Mouse (Mus musculus): ENCODE measurements at regions not wholly inside any gene's neighbourhood (a gene's known extent, or its start where the extent isn't known, plus 50 kb on each side); places are given as distances from the start of the nearest gene placed in this dataset.

- TF ChIP-seq CTCF (IDR thresholded peaks at IDR 0.05; ENCODE audit: low read depth) = no peak
- no peak overlapping the region for H3K4me2 ChIP-seq (ENCODE audit: low read depth, low read length)
- no peak overlapping the region for H3K27ac ChIP-seq
- no peak overlapping the region for H3K9ac ChIP-seq (replicated peaks; ENCODE audit: low read length)
- H3K4me3 ChIP-seq (ENCODE audit: low read length) = no peak overlapping the region
- H3K9me3 ChIP-seq (ENCODE audit: low read length) = no peaks in the 10 kb centered on the region
- WGBS = 63% methylated on average over 4 of the region's 4 CpGs
- H3K27me3 ChIP-seq (ENCODE audit: insufficient read depth, low read length) = no peaks in the 10 kb centered on the region
- no peaks in the 10 kb centered on the region for H3K4me1 ChIP-seq (ENCODE audit: insufficient read depth, low read length)
- ATAC-seq (no peak), DNase-seq (ENCODE audit: low spot score) (no peak)
- H3K36me3 ChIP-seq (ENCODE audit: insufficient read depth, low read length) = no peaks in the 10 kb centered on the region
Observed at GRCm38 (mm10) chr13:94619511-94619910, 169.2 kb upstream of the Tbca start.

GRCm38 (mm10) chr13:94630055-94630454 is 158.7 kb upstream of the Tbca start:
- no peak for TF ChIP-seq CTCF (IDR thresholded peaks at IDR 0.05; ENCODE audit: low read depth)
- WGBS = 69% methylated on average over 1 of the region's 1 CpGs
- Histone ChIP-seq H3K4me2 (ENCODE audit: low read depth, low read length) (no peak overlapping the region), H3K27me3 (ENCODE audit: insufficient read depth, low read length) (no peaks in the 10 kb centered on the region; the same call in 1 of the 2 replicates), H3K36me3 (ENCODE audit: insufficient read depth, low read length) (no peaks in the 10 kb centered on the region), H3K4me3 (ENCODE audit: low read length) (no peak overlapping the region), H3K27ac (no peak overlapping the region), H3K4me1 (ENCODE audit: insufficient read depth, low read length) (no peaks in the 10 kb centered on the region), H3K9me3 (ENCODE audit: low read length) (no peaks in the 10 kb centered on the region), H3K9ac (replicated peaks; ENCODE audit: low read length) (no peak overlapping the region)
- no peak for DNase-seq (ENCODE audit: low spot score)
- ATAC-seq = no peak

DNA sequence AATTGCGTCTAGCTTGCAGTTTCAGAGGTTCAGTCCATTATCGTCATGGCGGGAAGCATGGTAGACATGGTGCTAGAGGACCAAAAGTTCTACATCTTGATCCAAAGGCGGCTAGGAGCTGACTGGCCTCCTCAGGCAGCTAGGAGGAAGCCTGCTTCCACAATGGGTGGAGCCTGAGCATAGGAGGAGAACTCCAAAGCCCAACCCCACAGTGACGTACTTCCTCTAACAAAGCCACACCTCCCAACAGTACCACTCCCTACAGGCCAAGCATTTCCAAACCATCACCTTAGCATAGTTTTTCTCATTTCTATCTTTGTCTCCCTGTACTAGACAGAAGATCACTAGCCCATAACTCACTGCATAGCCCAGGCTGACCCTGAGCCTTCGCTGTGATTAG is 158.0 kb upstream of the Tbca start:
- no peak overlapping the region for H3K4me3 ChIP-seq (ENCODE audit: low read length)
- H3K9ac ChIP-seq (replicated peaks; ENCODE audit: low read length) = no peak overlapping the region
- H3K4me1 ChIP-seq (ENCODE audit: insufficient read depth, low read length) = no peaks in the 10 kb centered on the region
- ATAC-seq = no peak
- no peak for TF ChIP-seq CTCF (IDR thresholded peaks at IDR 0.05; ENCODE audit: low read depth)
- H3K27me3 ChIP-seq (ENCODE audit: insufficient read depth, low read length) = no peaks in the 10 kb centered on the region; the same call in 1 of the 2 replicates
- DNase-seq (ENCODE audit: low spot score) = no peak
- no peaks in the 10 kb centered on the region for H3K9me3 ChIP-seq (ENCODE audit: low read length)
- H3K4me2 ChIP-seq (ENCODE audit: low read depth, low read length) = no peak overlapping the region
- WGBS = 90% methylated on average over 6 of the region's 6 CpGs
- no peaks in the 10 kb centered on the region for H3K36me3 ChIP-seq (ENCODE audit: insufficient read depth, low read length)
- H3K27ac ChIP-seq = no peak overlapping the region

- Histone ChIP-seq H3K27ac (no peak overlapping the region), H3K4me1 (ENCODE audit: insufficient read depth, low read length) (no peaks in the 10 kb centered on the region), H3K4me2 (ENCODE audit: low read depth, low read length) (no peak overlapping the region), H3K4me3 (ENCODE audit: low read length) (no peak overlapping the region), H3K27me3 (ENCODE audit: insufficient read depth, low read length) (no peaks in the 10 kb centered on the region), H3K9me3 (ENCODE audit: low read length) (no peaks in the 10 kb centered on the region), H3K36me3 (ENCODE audit: insufficient read depth, low read length) (no peaks in the 10 kb centered on the region), H3K9ac (replicated peaks; ENCODE audit: low read length) (no peak overlapping the region)
- no peak for ATAC-seq
- no peak for DNase-seq (ENCODE audit: low spot score)
- TF ChIP-seq CTCF (IDR thresholded peaks at IDR 0.05; ENCODE audit: low read depth) = no peak
- 56% methylated on average over 5 of the region's 5 CpGs for WGBS
Observed at GRCm38 (mm10) chr13:94632730-94633129, 156.0 kb upstream of the Tbca start.

- DNase-seq (ENCODE audit: low spot score) (no peak), ATAC-seq (no peak)
- Histone ChIP-seq H3K27ac (no peak overlapping the region), H3K9me3 (ENCODE audit: low read length) (no peaks in the 10 kb centered on the region), H3K4me3 (ENCODE audit: low read length) (no peak overlapping the region), H3K9ac (replicated peaks; ENCODE audit: low read length) (no peak overlapping the region), H3K36me3 (ENCODE audit: insufficient read depth, low read length) (no peaks in the 10 kb centered on the region), H3K4me1 (ENCODE audit: insufficient read depth, low read length) (no peaks in the 10 kb centered on the region), H3K4me2 (ENCODE audit: low read depth, low read length) (no peak overlapping the region), H3K27me3 (ENCODE audit: insufficient read depth, low read length) (no peaks in the 10 kb centered on the region)
- 84% methylated on average over 5 of the region's 5 CpGs for WGBS
- no peak for TF ChIP-seq CTCF (IDR thresholded peaks at IDR 0.05; ENCODE audit: low read depth)
Observed at GRCm38 (mm10) chr13:94640336-94640735, 148.4 kb upstream of the Tbca start.

DNA sequence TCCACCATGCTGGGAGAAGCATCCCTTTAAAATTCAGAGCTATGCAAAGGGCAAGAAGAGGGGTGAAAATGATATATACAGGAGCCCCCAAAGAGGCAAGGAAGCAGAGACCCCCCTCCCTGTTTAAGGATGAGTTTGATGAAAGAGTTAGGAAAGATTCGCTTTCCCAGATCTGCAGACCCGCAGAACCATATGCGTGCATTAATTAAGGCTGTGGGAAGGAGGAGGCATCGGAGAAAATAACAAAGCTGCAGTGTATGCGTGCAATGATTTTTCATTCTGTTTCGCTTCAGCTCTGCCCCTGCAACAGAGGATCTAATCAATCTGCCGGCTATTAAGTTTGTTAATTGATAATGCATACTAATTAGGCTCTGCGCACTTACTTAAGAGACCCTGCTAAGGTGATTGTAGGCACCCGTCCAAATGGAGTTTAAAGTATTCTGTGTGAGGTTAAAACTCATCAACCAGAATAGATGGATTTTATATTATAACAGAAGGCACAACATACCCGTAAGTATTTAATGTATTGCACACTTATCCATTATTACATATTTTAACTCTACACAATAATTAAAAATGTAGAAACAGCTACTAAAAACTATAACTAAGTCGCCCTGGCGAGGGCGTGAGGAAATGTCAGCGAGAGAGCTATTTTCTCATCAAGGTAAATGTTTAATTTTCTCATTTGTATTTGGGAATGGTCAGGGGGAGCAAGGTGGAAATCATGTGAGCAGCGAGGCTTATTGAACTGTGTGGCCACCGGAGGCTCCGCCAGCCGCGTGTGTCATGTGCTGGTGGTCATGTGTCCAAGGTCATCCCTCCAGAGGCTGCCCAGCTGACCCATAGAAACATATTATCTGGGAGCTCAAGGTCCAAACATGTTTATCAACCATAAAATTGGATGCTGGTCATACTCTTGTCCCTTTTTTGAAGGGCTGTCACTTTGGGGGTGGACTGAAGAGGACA is 143.2 kb upstream of the Tbca start:
- no peaks in the 10 kb centered on the region for H3K36me3 ChIP-seq (ENCODE audit: insufficient read depth, low read length)
- no peak overlapping the region for H3K27ac ChIP-seq
- no peak overlapping the region for H3K9ac ChIP-seq (replicated peaks; ENCODE audit: low read length)
- peaks cover 4% of the 10 kb centered on the region; the same call in 1 of the 2 replicates for H3K27me3 ChIP-seq (ENCODE audit: insufficient read depth, low read length)
- peak overlapping the region; percentile 43 for H3K4me2 ChIP-seq (ENCODE audit: low read depth, low read length)
- 0 out of 2 replicates have a peak, but pooled peaks have one; percentile 21 for ATAC-seq
- WGBS = 55% methylated on average over 19 of the region's 19 CpGs
- H3K4me1 ChIP-seq (ENCODE audit: insufficient read depth, low read length) = no peaks in the 10 kb centered on the region
- no peak for TF ChIP-seq CTCF (IDR thresholded peaks at IDR 0.05; ENCODE audit: low read depth)
- no peaks in the 10 kb centered on the region for H3K9me3 ChIP-seq (ENCODE audit: low read length)
- no peak overlapping the region for H3K4me3 ChIP-seq (ENCODE audit: low read length)
- DNase-seq (ENCODE audit: low spot score) = peak; percentile 27

GRCm38 (mm10) chr13:94646326-94646725 is 142.4 kb upstream of the Tbca start:
- no peak overlapping the region for H3K4me2 ChIP-seq (ENCODE audit: low read depth, low read length)
- ATAC-seq (no peak), DNase-seq (ENCODE audit: low spot score) (no peak)
- H3K9me3 ChIP-seq (ENCODE audit: low read length) = no peaks in the 10 kb centered on the region
- H3K27ac ChIP-seq = no peak overlapping the region
- H3K36me3 ChIP-seq (ENCODE audit: insufficient read depth, low read length) = no peaks in the 10 kb centered on the region
- TF ChIP-seq CTCF (IDR thresholded peaks at IDR 0.05; ENCODE audit: low read depth) = no peak
- no peak overlapping the region for H3K9ac ChIP-seq (replicated peaks; ENCODE audit: low read length)
- 84% methylated on average over 2 of the region's 2 CpGs for WGBS
- no peaks in the 10 kb centered on the region for H3K4me1 ChIP-seq (ENCODE audit: insufficient read depth, low read length)
- peaks cover 4% of the 10 kb centered on the region; the same call in 1 of the 2 replicates for H3K27me3 ChIP-seq (ENCODE audit: insufficient read depth, low read length)
- no peak overlapping the region for H3K4me3 ChIP-seq (ENCODE audit: low read length)

Measured in hindbrain, postnatal 0 days (tissue).